Mouse (Mus musculus): ENCODE data around the gene Plxna2. TPM values are rescaled to one million over a fixed set of nuclear protein-coding genes. Genes with fewer than 3 reads are reported as not detected.

The Plxna2 gene
- polyA plus RNA-seq, 1 experiment from 2014 or later: 6.5 TPM

DNA sequence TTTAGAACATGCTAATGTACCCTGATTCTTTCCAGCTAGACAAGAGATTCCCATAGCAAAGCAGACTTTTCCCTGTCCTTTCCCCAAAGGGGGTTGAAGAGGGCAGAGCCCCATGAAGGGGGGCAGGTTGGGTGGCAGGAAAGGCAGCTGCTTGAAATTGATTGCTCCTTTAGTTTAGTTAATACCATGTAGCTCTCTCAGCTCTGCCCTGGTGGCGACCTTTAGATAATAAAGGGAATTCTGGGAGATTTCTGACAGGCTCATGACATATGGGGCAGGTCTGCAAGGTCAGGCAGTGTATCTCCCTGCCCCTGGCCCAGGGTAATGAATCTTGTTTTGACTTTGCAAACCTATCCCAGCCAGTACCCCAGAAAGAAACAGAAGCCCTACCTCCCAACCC is 17.4 kb downstream of the Plxna2 start:
- H3K36me3 ChIP-seq (ENCODE audit: control insufficient read depth, insufficient read depth, low read length): no peaks in the 10 kb centered on the region
- no peak overlapping the region for H3K4me3 ChIP-seq (ENCODE audit: control insufficient read depth in 1 of 2, insufficient read depth in 1 of 2, low read depth in 1 of 2, low read length in 2 of 2)
- no peaks in the 10 kb centered on the region for H3K27me3 ChIP-seq (ENCODE audit: control insufficient read depth, insufficient read depth, low read length)
- H3K9me3 ChIP-seq (ENCODE audit: control insufficient read depth, low read length): no peaks in the 10 kb centered on the region
- peak overlapping the region; percentile 31 to 53; a peak in 3 of 4 replicates for H3K27ac ChIP-seq (replicated peaks in 1 of 2; ENCODE audit: control insufficient read depth in 1 of 2, insufficient read depth in 1 of 2, low read depth in 2 of 2, low read length in 2 of 2)
- 16% methylated on average over 1 of the region's 1 CpGs for WGBS
- no peak overlapping the region; the same call in 1 of the 2 replicates for H3K9ac ChIP-seq (ENCODE audit: low read length)
- ATAC-seq (ENCODE audit: insufficient number of reproducible peaks, insufficient read depth, low FRiP score, low read depth): no peak
- H3K4me1 ChIP-seq (ENCODE audit: control insufficient read depth in 2 of 2, insufficient read depth in 2 of 2, low read length in 2 of 2): peaks cover 13 to 45% of the 10 kb centered on the region in 2 experiments
- H3K4me2 ChIP-seq (ENCODE audit: low read length): no peak overlapping the region

DNA sequence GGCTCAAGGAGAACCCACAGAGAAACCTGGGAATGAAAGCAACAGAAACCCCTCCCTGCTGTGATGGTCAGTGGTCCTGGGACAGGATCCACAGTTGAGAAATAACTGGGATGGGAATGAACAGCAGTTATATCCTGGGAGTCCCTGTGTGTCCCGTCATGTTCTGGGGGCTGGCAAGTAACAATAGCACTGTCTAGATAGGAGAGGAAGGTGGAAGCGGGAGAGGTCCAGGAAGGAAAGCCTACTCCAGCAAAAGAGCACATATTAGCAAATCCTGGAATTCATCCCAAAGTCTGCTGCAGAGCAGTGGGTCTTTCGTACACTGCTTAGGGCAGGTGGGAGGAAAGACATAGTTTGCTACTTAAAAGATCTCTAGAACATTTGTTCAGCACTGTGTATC is 17.9 kb downstream of the Plxna2 start:
- Histone ChIP-seq H3K4me1 (ENCODE audit: control insufficient read depth in 2 of 2, insufficient read depth in 2 of 2, low read length in 2 of 2) (peaks cover 10 to 44% of the 10 kb centered on the region in 2 experiments), H3K4me2 (ENCODE audit: low read length) (no peak overlapping the region), H3K9me3 (ENCODE audit: control insufficient read depth, low read length) (no peaks in the 10 kb centered on the region), H3K27ac (replicated peaks in 1 of 2; ENCODE audit: control insufficient read depth in 1 of 2, insufficient read depth in 1 of 2, low read depth in 2 of 2, low read length in 2 of 2) (peak overlapping the region; percentile 31 to 53; a peak in 3 of 4 replicates), H3K9ac (ENCODE audit: low read length) (no peak overlapping the region), H3K36me3 (ENCODE audit: control insufficient read depth, insufficient read depth, low read length) (no peaks in the 10 kb centered on the region), H3K27me3 (ENCODE audit: control insufficient read depth, insufficient read depth, low read length) (no peaks in the 10 kb centered on the region), H3K4me3 (ENCODE audit: control insufficient read depth in 1 of 2, insufficient read depth in 1 of 2, low read depth in 1 of 2, low read length in 2 of 2) (no peak overlapping the region)
- 54% methylated on average over 3 of the region's 3 CpGs for WGBS
- ATAC-seq (ENCODE audit: insufficient number of reproducible peaks, insufficient read depth, low FRiP score, low read depth): peak; percentile 54; the same call in 1 of the 2 replicates

DNA sequence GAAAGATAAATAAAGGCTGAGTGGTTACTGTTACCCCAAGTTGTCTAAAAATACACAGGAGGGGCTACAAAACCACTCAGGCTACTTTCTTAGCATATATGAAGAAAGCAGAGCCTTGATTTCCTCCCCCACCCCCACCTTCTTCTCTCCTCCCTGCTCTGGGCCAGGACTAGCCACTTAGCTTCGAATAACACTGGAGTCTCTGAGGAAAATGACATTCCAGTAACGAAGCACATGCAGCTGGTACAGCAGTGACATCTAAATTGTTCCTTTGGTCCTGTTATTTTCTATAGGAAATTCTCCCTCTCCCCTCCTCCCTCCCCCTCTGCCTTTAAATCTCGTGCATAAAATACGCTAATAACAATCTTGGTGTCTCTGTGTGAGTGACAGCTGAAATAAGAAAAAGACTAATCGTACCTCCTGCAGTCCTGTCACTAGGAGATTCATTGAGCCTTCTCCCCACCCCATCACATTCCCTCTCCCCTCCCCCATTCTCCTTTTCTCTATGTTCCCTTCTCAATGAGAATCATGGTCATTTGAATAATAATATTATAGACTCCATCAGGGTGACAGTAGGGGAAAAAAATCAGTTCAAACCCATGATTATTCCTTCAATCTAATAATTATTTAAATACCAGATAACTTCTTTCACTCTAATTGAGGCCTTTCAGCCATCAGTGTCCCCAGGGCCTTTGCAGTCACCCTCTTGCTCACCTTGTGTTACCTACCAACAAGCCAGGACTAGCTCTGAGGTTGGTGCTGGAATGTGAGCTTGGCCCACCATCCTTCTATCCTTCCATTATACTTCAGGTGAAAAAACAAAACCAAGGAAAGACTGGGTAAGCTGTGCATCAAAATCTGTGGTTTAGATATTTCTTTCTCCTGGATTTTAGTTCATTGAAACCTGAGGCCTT is 19.6 kb downstream of the Plxna2 start:
- H3K9me3 ChIP-seq (ENCODE audit: control insufficient read depth, low read length): no peaks in the 10 kb centered on the region
- H3K9ac ChIP-seq (ENCODE audit: low read length): no peak overlapping the region
- H3K27me3 ChIP-seq (ENCODE audit: control insufficient read depth, insufficient read depth, low read length): no peaks in the 10 kb centered on the region
- H3K4me3 ChIP-seq (ENCODE audit: control insufficient read depth in 1 of 2, insufficient read depth in 1 of 2, low read depth in 1 of 2, low read length in 2 of 2): no peak overlapping the region
- H3K4me1 ChIP-seq (ENCODE audit: control insufficient read depth in 2 of 2, insufficient read depth in 2 of 2, low read length in 2 of 2): peaks cover 21 to 57% of the 10 kb centered on the region in 2 experiments
- H3K27ac ChIP-seq (replicated peaks in 1 of 2; ENCODE audit: control insufficient read depth in 1 of 2, insufficient read depth in 1 of 2, low read depth in 2 of 2, low read length in 2 of 2): no peak overlapping the region
- no peak overlapping the region for H3K4me2 ChIP-seq (ENCODE audit: low read length)
- 44% methylated on average over 5 of the region's 5 CpGs for WGBS
- no peaks in the 10 kb centered on the region for H3K36me3 ChIP-seq (ENCODE audit: control insufficient read depth, insufficient read depth, low read length)
- no peak for ATAC-seq (ENCODE audit: insufficient number of reproducible peaks, insufficient read depth, low FRiP score, low read depth)

DNA sequence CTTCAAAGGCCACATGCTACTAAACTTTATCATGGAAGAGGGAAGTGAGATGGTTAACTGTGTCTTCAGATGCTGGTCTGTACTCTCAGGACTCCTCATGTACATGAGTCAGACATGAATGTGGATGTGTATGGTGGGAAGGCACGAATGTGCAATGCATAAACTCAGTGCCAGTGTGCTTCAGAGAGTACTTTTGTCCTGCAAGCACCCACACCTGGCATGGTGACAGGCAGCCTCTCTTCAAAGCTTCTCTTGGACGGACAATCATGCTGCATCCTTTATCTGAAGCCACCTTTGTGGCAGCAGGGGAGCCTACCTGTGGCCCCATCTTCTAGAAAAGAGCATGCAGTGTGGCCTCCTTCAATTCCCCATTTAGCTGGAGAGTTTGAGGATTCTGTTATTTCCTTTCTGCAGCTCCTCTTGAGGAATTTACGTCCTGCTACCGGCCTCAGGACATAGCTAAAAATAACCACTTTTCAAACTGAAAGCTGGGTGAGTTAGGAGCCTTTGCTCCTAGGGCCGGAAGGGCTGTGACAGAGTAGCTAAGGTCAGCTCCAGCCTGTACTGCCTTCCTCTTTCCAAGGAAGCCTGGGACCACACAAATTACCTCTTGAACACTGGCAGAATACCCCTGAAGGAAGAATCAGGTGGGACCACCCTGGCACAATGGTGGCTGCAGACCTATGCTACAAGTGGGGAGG is 23.7 kb downstream of the Plxna2 start:
- Histone ChIP-seq H3K4me3 (ENCODE audit: control insufficient read depth in 1 of 2, insufficient read depth in 1 of 2, low read depth in 1 of 2, low read length in 2 of 2) (no peak overlapping the region), H3K27ac (replicated peaks in 1 of 2; ENCODE audit: control insufficient read depth in 1 of 2, insufficient read depth in 1 of 2, low read depth in 2 of 2, low read length in 2 of 2) (peak overlapping the region; percentile 74 to 77), H3K9me3 (ENCODE audit: control insufficient read depth, low read length) (no peaks in the 10 kb centered on the region), H3K36me3 (ENCODE audit: control insufficient read depth, insufficient read depth, low read length) (peaks cover 16% of the 10 kb centered on the region), H3K4me1 (ENCODE audit: control insufficient read depth in 2 of 2, insufficient read depth in 2 of 2, low read length in 2 of 2) (peaks cover 15 to 36% of the 10 kb centered on the region in 2 experiments), H3K27me3 (ENCODE audit: control insufficient read depth, insufficient read depth, low read length) (no peaks in the 10 kb centered on the region), H3K4me2 (ENCODE audit: low read length) (peak overlapping the region; percentile 37), H3K9ac (ENCODE audit: low read length) (peak overlapping the region; percentile 44; the same call in 1 of the 2 replicates)
- WGBS: 15% methylated on average over 5 of the region's 5 CpGs
- no peak for ATAC-seq (ENCODE audit: insufficient number of reproducible peaks, insufficient read depth, low FRiP score, low read depth)

DNA sequence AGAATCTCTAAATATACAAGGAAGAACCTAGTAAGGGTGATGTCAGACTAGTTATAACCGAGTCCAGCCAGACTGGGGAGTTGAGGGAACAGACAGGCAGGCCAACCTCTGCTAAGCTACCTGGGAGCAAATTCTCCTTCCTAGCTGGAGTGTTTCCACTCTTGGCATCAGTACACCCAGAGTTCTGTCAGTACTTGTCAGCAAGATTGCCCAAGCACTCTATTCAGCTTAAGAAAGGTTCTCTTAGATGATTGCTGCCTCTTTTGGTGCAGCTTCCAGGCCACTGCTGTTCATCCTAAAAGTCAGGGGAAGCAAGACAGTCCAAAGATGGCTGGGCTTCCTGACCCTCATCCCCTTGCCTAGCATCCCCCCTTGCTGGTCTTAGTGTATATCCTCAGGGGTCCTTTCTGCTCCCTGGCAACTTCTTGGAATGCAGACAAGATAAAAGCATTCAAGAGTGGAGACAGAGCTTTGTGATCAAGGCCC is 24.3 kb downstream of the Plxna2 start:
- peaks cover 15 to 31% of the 10 kb centered on the region in 2 experiments for H3K4me1 ChIP-seq (ENCODE audit: control insufficient read depth in 2 of 2, insufficient read depth in 2 of 2, low read length in 2 of 2)

DNA sequence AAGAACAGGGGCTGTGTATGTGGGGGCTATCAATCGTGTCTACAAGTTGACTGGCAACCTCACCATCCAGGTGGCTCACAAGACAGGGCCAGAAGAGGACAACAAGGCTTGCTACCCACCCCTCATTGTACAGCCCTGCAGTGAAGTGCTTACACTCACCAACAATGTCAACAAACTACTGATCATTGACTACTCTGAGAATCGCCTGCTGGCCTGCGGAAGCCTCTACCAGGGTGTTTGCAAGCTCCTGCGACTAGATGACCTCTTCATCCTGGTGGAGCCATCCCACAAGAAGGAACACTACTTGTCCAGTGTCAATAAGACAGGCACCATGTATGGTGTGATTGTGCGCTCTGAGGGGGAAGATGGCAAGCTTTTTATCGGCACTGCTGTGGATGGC is 25.9 kb downstream of the Plxna2 start:
- H3K4me1 ChIP-seq (ENCODE audit: control insufficient read depth in 2 of 2, insufficient read depth in 2 of 2, low read length in 2 of 2): peaks cover 15 to 28% of the 10 kb centered on the region in 2 experiments
- WGBS: 94% methylated on average over 6 of the region's 6 CpGs
- no peak overlapping the region for H3K9ac ChIP-seq (ENCODE audit: low read length)
- H3K36me3 ChIP-seq (ENCODE audit: control insufficient read depth, insufficient read depth, low read length): peaks cover 21% of the 10 kb centered on the region
- no peaks in the 10 kb centered on the region for H3K27me3 ChIP-seq (ENCODE audit: control insufficient read depth, insufficient read depth, low read length)
- H3K9me3 ChIP-seq (ENCODE audit: control insufficient read depth, low read length): no peaks in the 10 kb centered on the region
- no peak overlapping the region for H3K4me3 ChIP-seq (ENCODE audit: control insufficient read depth in 1 of 2, insufficient read depth in 1 of 2, low read depth in 1 of 2, low read length in 2 of 2)
- H3K27ac ChIP-seq (replicated peaks in 1 of 2; ENCODE audit: control insufficient read depth in 1 of 2, insufficient read depth in 1 of 2, low read depth in 2 of 2, low read length in 2 of 2): no peak overlapping the region
- no peak overlapping the region for H3K4me2 ChIP-seq (ENCODE audit: low read length)
- no peak for ATAC-seq (ENCODE audit: insufficient number of reproducible peaks, insufficient read depth, low FRiP score, low read depth)

More for the DNA sequence above, 24.3 kb downstream of the Plxna2 start:
- H3K9ac ChIP-seq (ENCODE audit: low read length): peak overlapping the region; percentile 44; the same call in 1 of the 2 replicates
- no peaks in the 10 kb centered on the region for H3K27me3 ChIP-seq (ENCODE audit: control insufficient read depth, insufficient read depth, low read length)
- 0% methylated on average over 1 of the region's 1 CpGs for WGBS
- no peaks in the 10 kb centered on the region for H3K9me3 ChIP-seq (ENCODE audit: control insufficient read depth, low read length)
- H3K4me2 ChIP-seq (ENCODE audit: low read length): peak overlapping the region; percentile 37
- no peak for ATAC-seq (ENCODE audit: insufficient number of reproducible peaks, insufficient read depth, low FRiP score, low read depth)
- H3K4me3 ChIP-seq (ENCODE audit: control insufficient read depth in 1 of 2, insufficient read depth in 1 of 2, low read depth in 1 of 2, low read length in 2 of 2): no peak overlapping the region
- peaks cover 16% of the 10 kb centered on the region for H3K36me3 ChIP-seq (ENCODE audit: control insufficient read depth, insufficient read depth, low read length)
- H3K27ac ChIP-seq (replicated peaks in 1 of 2; ENCODE audit: control insufficient read depth in 1 of 2, insufficient read depth in 1 of 2, low read depth in 2 of 2, low read length in 2 of 2): peak overlapping the region; percentile 74 to 77

DNA sequence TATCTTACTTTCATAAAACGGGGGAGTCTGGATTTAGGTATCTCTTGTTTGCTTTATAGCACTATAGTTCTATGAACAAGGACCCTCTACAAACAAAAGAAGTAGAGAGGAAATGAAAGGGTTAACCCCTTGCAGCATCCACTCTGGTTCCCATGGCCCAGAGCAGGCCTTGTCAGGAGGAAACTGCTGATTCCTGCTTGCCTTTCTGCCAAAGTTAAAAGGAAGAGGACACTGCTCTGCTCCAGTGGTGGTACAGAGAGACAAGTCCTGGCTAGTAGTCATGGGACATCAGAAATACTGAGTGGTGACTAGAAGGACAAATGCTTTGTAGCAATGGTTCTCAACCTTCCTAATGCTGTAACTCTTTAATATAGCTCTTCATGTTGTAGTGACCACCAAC is 27.9 kb downstream of the Plxna2 start:
- no peak for ATAC-seq (ENCODE audit: insufficient number of reproducible peaks, insufficient read depth, low FRiP score, low read depth)
- Histone ChIP-seq H3K36me3 (ENCODE audit: control insufficient read depth, insufficient read depth, low read length) (peaks cover 40% of the 10 kb centered on the region), H3K27me3 (ENCODE audit: control insufficient read depth, insufficient read depth, low read length) (no peaks in the 10 kb centered on the region), H3K4me2 (ENCODE audit: low read length) (no peak overlapping the region), H3K9ac (ENCODE audit: low read length) (no peak overlapping the region), H3K4me3 (ENCODE audit: control insufficient read depth in 1 of 2, insufficient read depth in 1 of 2, low read depth in 1 of 2, low read length in 2 of 2) (no peak overlapping the region), H3K27ac (replicated peaks in 1 of 2; ENCODE audit: control insufficient read depth in 1 of 2, insufficient read depth in 1 of 2, low read depth in 2 of 2, low read length in 2 of 2) (no peak overlapping the region), H3K4me1 (ENCODE audit: control insufficient read depth in 2 of 2, insufficient read depth in 2 of 2, low read length in 2 of 2) (peaks cover 15 to 27% of the 10 kb centered on the region in 2 experiments), H3K9me3 (ENCODE audit: control insufficient read depth, low read length) (no peaks in the 10 kb centered on the region)
- 66% methylated on average over 1 of the region's 1 CpGs for WGBS
